Mouse (Mus musculus) forebrain, embryonic 13.5 days (tissue): ENCODE measurements around the gene Mta3. TPM values are rescaled to one million over a fixed set of nuclear protein-coding genes. Genes with fewer than 3 reads are reported as not detected.

Experiments used
- ATAC-seq: fragments of 200-750 bp; cut with Nextera tagmentation; 2 replicates; pipeline ENCODE4 v1.8.0; 2017
- H3K27ac ChIP-seq: fragments of 300-500 bp; sonication (generic); 2 replicates; pipeline ENCODE4 v1.5.1; 2015; ENCODE audit warnings: inconsistent platforms, mild to moderate bottlenecking, moderate library complexity
- H3K27me3 ChIP-seq: fragments of 300-500 bp; sonication (generic); 2 replicates; pipeline ENCODE4 v1.6.1; 2015; ENCODE audit warnings: mild to moderate bottlenecking, inconsistent platforms
- H3K36me3 ChIP-seq: fragments of 300-500 bp; sonication (generic); 2 replicates; pipeline ENCODE4 v1.6.1; 2015; ENCODE audit warnings: mild to moderate bottlenecking, inconsistent platforms; ENCODE audit not compliant: poor library complexity, severe bottlenecking
- H3K4me1 ChIP-seq: fragments of 300-500 bp; sonication (generic); 2 replicates; pipeline ENCODE4 v1.6.1; 2015; ENCODE audit warnings: inconsistent platforms
- H3K4me2 ChIP-seq: fragments of 300-500 bp; sonication (generic); 2 replicates; pipeline ENCODE4 v1.6.1; 2015; ENCODE audit warnings: inconsistent platforms, mild to moderate bottlenecking, moderate library complexity
- H3K4me3 ChIP-seq: fragments of 300-500 bp; sonication (generic); 2 replicates; pipeline ENCODE4 v1.5.1; 2015; ENCODE audit warnings: mild to moderate bottlenecking, inconsistent platforms
- H3K9ac ChIP-seq: fragments of 300-500 bp; sonication (generic); 2 replicates; pipeline ENCODE4 v1.6.1; 2015; ENCODE audit warnings: mild to moderate bottlenecking, inconsistent platforms
- H3K9me3 ChIP-seq: fragments of 300-500 bp; sonication (generic); replicated peaks from 2 replicates; pipeline ENCODE4 v1.6.1; 2016; ENCODE audit warnings: inconsistent platforms
- WGBS: fragments of 180-500 bp; shearing (Covaris S2); methylation state at CpG from one replicate; pipeline ENCODE4 v1.1.7; 2015; 5-methylcytosine and 5-hydroxymethylcytosine counted together
- polyA plus RNA-seq: library from polyadenylated mRNA; unstranded; fragments of >200 nt; fragmentation: Nextera tagmentation; extraction: Ambion mirVana; gene quantifications from 2 replicates; pipeline ENCODE4 v1.2.1, GENCODE M21; 2015

The Mta3 gene
- polyA plus RNA-seq, 1 experiment from 2014 or later: 30.6 TPM

- Histone ChIP-seq H3K4me1 (peaks cover 11% of the 10 kb centered on the region), H3K4me2 (no peak overlapping the region), H3K9ac (no peak overlapping the region), H3K27ac (no peak overlapping the region), H3K9me3 (no peaks in the 10 kb centered on the region), H3K36me3 (peaks cover 22% of the 10 kb centered on the region), H3K4me3 (no peak overlapping the region), H3K27me3 (no peaks in the 10 kb centered on the region)
- no peak for ATAC-seq
- 95% methylated on average over 8 of the region's 8 CpGs for WGBS
Observed at GRCm38 (mm10) chr17:83710639-83711038, 4.7 kb downstream of the Mta3 start.

- no peak overlapping the region for H3K4me2 ChIP-seq
- no peak overlapping the region for H3K4me3 ChIP-seq
- no peak for ATAC-seq
- H3K27me3 ChIP-seq: no peaks in the 10 kb centered on the region
- 93% methylated on average over 9 of the region's 9 CpGs for WGBS
- H3K9ac ChIP-seq: no peak overlapping the region
- no peak overlapping the region for H3K27ac ChIP-seq
- 0 out of 2 replicates have a peak, but pooled peaks cover 3% of the 10 kb centered on the region for H3K9me3 ChIP-seq
- peaks cover 38% of the 10 kb centered on the region for H3K36me3 ChIP-seq
- peaks cover 1% of the 10 kb centered on the region; the same call in 1 of the 2 replicates for H3K4me1 ChIP-seq
Observed at GRCm38 (mm10) chr17:83712341-83712740, 6.4 kb downstream of the Mta3 start.

GRCm38 (mm10) chr17:83720449-83720848 is 14.5 kb downstream of the Mta3 start:
- 83% methylated on average over 12 of the region's 12 CpGs for WGBS
- Histone ChIP-seq H3K9me3 (0 out of 2 replicates have a peak, but pooled peaks cover 3% of the 10 kb centered on the region), H3K4me1 (no peaks in the 10 kb centered on the region), H3K9ac (no peak overlapping the region), H3K4me2 (no peak overlapping the region), H3K36me3 (peaks cover 36% of the 10 kb centered on the region), H3K27me3 (no peaks in the 10 kb centered on the region), H3K4me3 (no peak overlapping the region), H3K27ac (no peak overlapping the region)
- ATAC-seq: no peak

GRCm38 (mm10) chr17:83721157-83721556 is 15.2 kb downstream of the Mta3 start:
- WGBS: 91% methylated on average over 10 of the region's 10 CpGs
- no peak overlapping the region for H3K9ac ChIP-seq
- H3K4me1 ChIP-seq: no peaks in the 10 kb centered on the region
- H3K4me3 ChIP-seq: no peak overlapping the region
- no peak overlapping the region for H3K4me2 ChIP-seq
- ATAC-seq: no peak
- peaks cover 31% of the 10 kb centered on the region for H3K36me3 ChIP-seq
- 0 out of 2 replicates have a peak, but pooled peaks cover 3% of the 10 kb centered on the region for H3K9me3 ChIP-seq
- H3K27ac ChIP-seq: no peak overlapping the region
- H3K27me3 ChIP-seq: no peaks in the 10 kb centered on the region

GRCm38 (mm10) chr17:83723064-83723463 is 17.1 kb downstream of the Mta3 start:
- H3K9ac ChIP-seq: no peak overlapping the region
- 65% methylated on average over 9 of the region's 9 CpGs for whole genome bisulfite sequencing
- peaks cover 12% of the 10 kb centered on the region; the same call in 1 of the 2 replicates for H3K36me3 ChIP-seq
- no peak overlapping the region for H3K4me3 ChIP-seq
- no peak overlapping the region for H3K27ac ChIP-seq
- H3K4me2 ChIP-seq: no peak overlapping the region
- H3K27me3 ChIP-seq: no peaks in the 10 kb centered on the region
- no peaks in the 10 kb centered on the region for H3K9me3 ChIP-seq
- no peaks in the 10 kb centered on the region for H3K4me1 ChIP-seq
- no peak for ATAC-seq

- 92% methylated on average over 11 of the region's 11 CpGs for WGBS
- Histone ChIP-seq H3K4me2 (no peak overlapping the region), H3K36me3 (no peaks in the 10 kb centered on the region), H3K27me3 (no peaks in the 10 kb centered on the region), H3K9me3 (no peaks in the 10 kb centered on the region), H3K9ac (no peak overlapping the region), H3K27ac (no peak overlapping the region), H3K4me3 (no peak overlapping the region), H3K4me1 (no peaks in the 10 kb centered on the region)
- ATAC-seq: no peak
Observed at GRCm38 (mm10) chr17:83726496-83726895, 20.5 kb downstream of the Mta3 start.

GRCm38 (mm10) chr17:83727707-83728106 is 21.7 kb downstream of the Mta3 start:
- Histone ChIP-seq H3K27me3 (no peaks in the 10 kb centered on the region), H3K9ac (no peak overlapping the region), H3K36me3 (no peaks in the 10 kb centered on the region), H3K4me3 (no peak overlapping the region), H3K9me3 (no peaks in the 10 kb centered on the region), H3K27ac (no peak overlapping the region), H3K4me1 (no peaks in the 10 kb centered on the region), H3K4me2 (no peak overlapping the region)
- WGBS: 94% methylated on average over 4 of the region's 4 CpGs
- ATAC-seq: no peak

- Histone ChIP-seq H3K4me1 (no peaks in the 10 kb centered on the region), H3K27ac (no peak overlapping the region), H3K36me3 (no peaks in the 10 kb centered on the region), H3K9ac (no peak overlapping the region), H3K4me2 (no peak overlapping the region), H3K9me3 (no peaks in the 10 kb centered on the region), H3K4me3 (no peak overlapping the region), H3K27me3 (no peaks in the 10 kb centered on the region)
- no peak for ATAC-seq
- 93% methylated on average over 9 of the region's 9 CpGs for WGBS
Observed at GRCm38 (mm10) chr17:83729029-83729428, 23.1 kb downstream of the Mta3 start.

- ATAC-seq: no peak
- WGBS: 93% methylated on average over 6 of the region's 6 CpGs
Observed at GRCm38 (mm10) chr17:83730123-83730522, 24.2 kb downstream of the Mta3 start.

GRCm38 (mm10) chr17:83732166-83732629 is 26.2 kb downstream of the Mta3 start:
- Histone ChIP-seq H3K27me3 (no peaks in the 10 kb centered on the region), H3K4me2 (no peak overlapping the region), H3K27ac (no peak overlapping the region), H3K36me3 (no peaks in the 10 kb centered on the region), H3K4me1 (no peaks in the 10 kb centered on the region), H3K9ac (no peak overlapping the region), H3K9me3 (no peaks in the 10 kb centered on the region), H3K4me3 (no peak overlapping the region)
- WGBS: 74% methylated on average over 10 of the region's 10 CpGs
- no peak for ATAC-seq

More at GRCm38 (mm10) chr17:83730123-83730522, 24.2 kb downstream of the Mta3 start:
- Histone ChIP-seq H3K4me3 (no peak overlapping the region), H3K27me3 (no peaks in the 10 kb centered on the region), H3K36me3 (no peaks in the 10 kb centered on the region), H3K4me1 (no peaks in the 10 kb centered on the region), H3K4me2 (no peak overlapping the region), H3K9me3 (no peaks in the 10 kb centered on the region), H3K27ac (no peak overlapping the region), H3K9ac (no peak overlapping the region)

- no peak overlapping the region for H3K4me2 ChIP-seq
- H3K4me1 ChIP-seq: no peaks in the 10 kb centered on the region
- H3K36me3 ChIP-seq: no peaks in the 10 kb centered on the region
- H3K9ac ChIP-seq: no peak overlapping the region
- 46% methylated on average over 5 of the region's 5 CpGs for WGBS
- no peak overlapping the region for H3K27ac ChIP-seq
- no peak for ATAC-seq
- no peaks in the 10 kb centered on the region for H3K9me3 ChIP-seq
- H3K4me3 ChIP-seq: no peak overlapping the region
- H3K27me3 ChIP-seq: no peaks in the 10 kb centered on the region
Observed at GRCm38 (mm10) chr17:83732801-83733200, 26.8 kb downstream of the Mta3 start.

- H3K27me3 ChIP-seq: no peaks in the 10 kb centered on the region
- H3K4me2 ChIP-seq: no peak overlapping the region
- peaks cover 2% of the 10 kb centered on the region; the same call in 1 of the 2 replicates for H3K36me3 ChIP-seq
- WGBS: 94% methylated on average over 9 of the region's 9 CpGs
- peaks cover 20% of the 10 kb centered on the region for H3K4me1 ChIP-seq
- H3K27ac ChIP-seq: no peak overlapping the region
- no peak for ATAC-seq
- H3K9me3 ChIP-seq: no peaks in the 10 kb centered on the region
- no peak overlapping the region for H3K9ac ChIP-seq
- no peak overlapping the region for H3K4me3 ChIP-seq
Observed at GRCm38 (mm10) chr17:83736701-83737100, 30.7 kb downstream of the Mta3 start.

- no peak overlapping the region for H3K9ac ChIP-seq
- H3K4me1 ChIP-seq: peaks cover 21% of the 10 kb centered on the region
- H3K27me3 ChIP-seq: no peaks in the 10 kb centered on the region
- H3K36me3 ChIP-seq: peaks cover 2% of the 10 kb centered on the region; the same call in 1 of the 2 replicates
- WGBS: 93% methylated on average over 8 of the region's 8 CpGs
- ATAC-seq: no peak
- H3K4me3 ChIP-seq: no peak overlapping the region
- H3K27ac ChIP-seq: no peak overlapping the region
- no peaks in the 10 kb centered on the region for H3K9me3 ChIP-seq
- no peak overlapping the region for H3K4me2 ChIP-seq
Observed at GRCm38 (mm10) chr17:83737775-83738174, 31.8 kb downstream of the Mta3 start.
